Mouse (Mus musculus) heart, embryonic 12.5 days (tissue): ENCODE results near the gene Abcg1. TPM values are rescaled to one million over a fixed set of nuclear protein-coding genes. Genes with fewer than 3 reads are reported as not detected.
A peak's percentile ranks its signal among the peaks of the same experiment; 100 is the strongest.

Source experiments
- ATAC-seq: fragments of 200-750 bp; cut with Nextera tagmentation; 2 replicates; pipeline ENCODE4 v1.8.0; 2017; ENCODE audit warnings: moderate TSS enrichment, moderate library complexity; ENCODE audit not compliant: insufficient number of reproducible peaks, low FRiP score
- H3K27ac ChIP-seq: fragments of 300-500 bp; sonication (generic); 2 replicates; pipeline ENCODE4 v1.5.1; 2016; ENCODE audit warnings: mild to moderate bottlenecking, moderate library complexity; ENCODE audit not compliant: poor library complexity, severe bottlenecking
- H3K27me3 ChIP-seq: fragments of 300-500 bp; sonication (generic); replicated peaks from 2 replicates; pipeline ENCODE4 v1.6.1; 2016; ENCODE audit warnings: mild to moderate bottlenecking, moderate library complexity
- H3K36me3 ChIP-seq: fragments of 300-500 bp; sonication (generic); 2 replicates; pipeline ENCODE4 v1.6.1; 2016; ENCODE audit warnings: mild to moderate bottlenecking, moderate library complexity
- H3K4me1 ChIP-seq: fragments of 300-500 bp; sonication (generic); replicated peaks from 2 replicates; pipeline ENCODE4 v1.6.1; 2016; ENCODE audit warnings: mild to moderate bottlenecking
- H3K4me2 ChIP-seq: fragments of 300-500 bp; sonication (generic); 2 replicates; pipeline ENCODE4 v1.6.1; 2016; ENCODE audit warnings: mild to moderate bottlenecking, moderate library complexity
- H3K4me3 ChIP-seq: fragments of 300-500 bp; sonication (generic); 2 replicates; pipeline ENCODE4 v1.5.1; 2016; ENCODE audit warnings: mild to moderate bottlenecking
- H3K9ac ChIP-seq: fragments of 300-500 bp; sonication (generic); 2 replicates; pipeline ENCODE4 v1.6.1; 2016; ENCODE audit warnings: mild to moderate bottlenecking, moderate library complexity
- H3K9me3 ChIP-seq: fragments of 300-500 bp; sonication (generic); replicated peaks from 2 replicates; pipeline ENCODE4 v1.6.1; 2016; ENCODE audit warnings: mild to moderate bottlenecking, moderate library complexity
- WGBS: fragments of 180-500 bp; shearing (Covaris S2); methylation state at CpG from one replicate; pipeline ENCODE4 v1.1.7; 2016; 5-methylcytosine and 5-hydroxymethylcytosine counted together
- polyA plus RNA-seq: library from polyadenylated mRNA; unstranded; fragments of >200 nt; fragmentation: Nextera tagmentation; extraction: Ambion mirVana; gene quantifications from 2 replicates; pipeline ENCODE4 v1.2.1, GENCODE M21; 2016

Gene Abcg1
- 5.5 and 6.6 TPM in 2 replicates for polyA plus RNA-seq

DNA sequence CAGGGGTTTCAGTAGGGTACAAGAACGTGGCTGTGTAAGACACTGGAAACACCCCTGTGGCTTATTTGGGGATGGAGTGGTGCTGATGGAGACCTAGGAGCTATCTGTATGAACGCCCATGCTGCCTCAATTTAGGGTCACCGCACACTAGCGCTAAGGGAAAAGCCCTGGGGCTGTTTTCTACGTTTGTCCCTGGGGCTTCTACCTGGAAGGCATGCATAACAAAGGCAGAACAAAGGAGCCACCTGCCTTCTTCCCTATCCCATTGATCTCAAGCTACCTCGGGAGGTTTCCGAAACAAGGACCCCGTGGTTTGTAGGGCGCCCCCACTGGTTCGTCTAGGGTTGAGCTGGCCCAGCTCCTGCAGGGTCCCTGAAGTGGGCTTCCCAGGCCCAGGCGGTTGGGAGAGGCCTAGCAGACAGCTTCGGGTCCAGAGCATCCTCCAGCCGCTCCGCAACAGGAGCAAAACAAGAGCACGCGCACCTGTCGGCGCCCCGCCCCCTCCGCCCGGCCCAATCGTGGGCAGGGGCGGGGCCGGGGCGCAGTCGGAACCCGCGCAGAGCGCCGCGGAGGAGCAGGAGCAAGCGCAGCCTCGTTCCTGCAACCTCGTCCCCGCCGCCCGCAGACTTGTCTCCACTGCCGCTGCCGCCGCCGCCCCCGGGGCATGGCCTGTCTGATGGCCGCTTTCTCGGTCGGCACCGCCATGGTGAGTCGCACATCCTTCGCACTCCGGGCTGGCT lies at the start of gene Abcg1:
Gene Abcg1, plus strand, starts transcription at position 525 of the 740 bp plus-strand sequence.
- peak; percentile 67 for ATAC-seq
- Histone ChIP-seq H3K4me2 (peak within 1 kb of the TSS; percentile 97), H3K4me1 (peaks cover 35% of the 10 kb centered on the region), H3K36me3 (no peaks in the 10 kb centered on the region), H3K27ac (no peak within 1 kb of the TSS), H3K9ac (peak within 1 kb of the TSS; percentile 68), H3K9me3 (peaks cover 8% of the 10 kb centered on the region), H3K4me3 (peak within 1 kb of the TSS; percentile 63), H3K27me3 (peaks cover 25% of the 10 kb centered on the region)
- WGBS = 3% methylated on average over 49 of the region's 49 CpGs

DNA sequence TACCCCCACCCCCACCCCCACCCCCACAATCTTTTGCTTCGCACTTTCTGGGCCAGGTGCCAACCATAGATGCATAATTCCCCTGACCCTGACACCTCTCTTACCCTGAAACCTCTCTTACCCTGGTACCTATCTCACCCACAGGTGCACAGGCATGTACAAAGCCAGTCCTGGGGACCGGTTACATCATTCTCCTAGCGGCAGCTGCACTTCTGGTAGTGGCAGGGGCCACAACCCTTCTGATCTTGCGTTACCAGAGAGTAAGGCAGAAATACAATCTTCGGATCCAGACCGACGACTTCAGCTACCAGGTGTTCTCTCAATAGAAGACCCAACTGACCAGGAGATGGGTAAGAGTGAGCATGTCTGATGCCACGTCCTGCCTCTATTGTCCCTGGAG lies 49.1 kb upstream of the Abcg1 start:
- Histone ChIP-seq H3K27ac (no peak overlapping the region), H3K4me3 (no peak overlapping the region), H3K4me2 (no peak overlapping the region), H3K9ac (no peak overlapping the region), H3K9me3 (no peaks in the 10 kb centered on the region), H3K36me3 (no peaks in the 10 kb centered on the region), H3K27me3 (no peaks in the 10 kb centered on the region), H3K4me1 (no peaks in the 10 kb centered on the region)
- no peak for ATAC-seq
- 84% methylated on average over 8 of the region's 8 CpGs for WGBS

DNA sequence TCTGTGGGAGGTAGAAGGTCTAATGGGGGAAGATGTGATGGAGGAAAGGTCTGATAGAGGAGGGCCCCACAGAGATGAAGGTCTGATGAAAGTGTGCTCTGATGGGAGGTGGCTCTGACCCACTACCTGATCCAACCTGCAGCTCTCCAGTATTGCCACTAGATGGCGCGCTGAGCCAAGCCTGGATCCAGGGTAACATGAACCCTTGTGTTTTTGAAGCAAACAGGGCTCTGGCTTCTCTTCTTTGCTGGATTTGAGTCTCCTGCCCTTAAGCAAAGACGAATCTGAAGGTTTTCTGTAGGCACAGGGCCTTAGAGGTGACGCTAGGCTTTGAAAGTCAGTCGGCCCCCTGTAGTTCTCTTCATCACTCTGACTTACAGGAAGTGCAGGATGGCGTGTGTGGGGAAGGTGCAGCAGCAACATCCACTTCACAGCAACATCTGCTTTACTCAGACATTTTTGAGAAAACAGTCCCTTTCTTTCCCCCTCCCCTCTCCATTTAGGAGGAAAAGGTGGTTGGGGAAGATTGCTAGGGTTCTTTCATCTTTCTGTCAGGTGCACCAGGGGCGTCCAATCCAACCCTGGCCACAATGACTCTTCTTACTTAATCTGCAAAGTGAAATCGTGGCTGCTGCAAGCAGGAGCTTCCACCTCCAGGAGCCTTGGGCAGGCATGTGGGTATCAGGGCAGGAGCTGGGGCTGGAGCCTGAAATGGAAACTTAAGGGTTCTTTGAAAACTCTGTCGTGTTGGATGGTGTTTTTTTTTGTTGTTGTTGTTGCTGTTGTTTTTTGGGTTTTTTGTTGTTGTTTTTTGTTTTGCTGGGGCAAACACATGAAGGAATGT lies 45.7 kb upstream of the Abcg1 start:
- no peak for ATAC-seq
- H3K36me3 ChIP-seq = no peaks in the 10 kb centered on the region
- H3K9ac ChIP-seq = no peak overlapping the region
- no peaks in the 10 kb centered on the region for H3K4me1 ChIP-seq
- 0 out of 2 replicates have a peak, but pooled peaks cover 11% of the 10 kb centered on the region for H3K9me3 ChIP-seq
- no peak overlapping the region for H3K27ac ChIP-seq
- no peaks in the 10 kb centered on the region for H3K27me3 ChIP-seq
- no peak overlapping the region for H3K4me3 ChIP-seq
- no peak overlapping the region for H3K4me2 ChIP-seq
- 30% methylated on average over 9 of the region's 9 CpGs for WGBS

DNA sequence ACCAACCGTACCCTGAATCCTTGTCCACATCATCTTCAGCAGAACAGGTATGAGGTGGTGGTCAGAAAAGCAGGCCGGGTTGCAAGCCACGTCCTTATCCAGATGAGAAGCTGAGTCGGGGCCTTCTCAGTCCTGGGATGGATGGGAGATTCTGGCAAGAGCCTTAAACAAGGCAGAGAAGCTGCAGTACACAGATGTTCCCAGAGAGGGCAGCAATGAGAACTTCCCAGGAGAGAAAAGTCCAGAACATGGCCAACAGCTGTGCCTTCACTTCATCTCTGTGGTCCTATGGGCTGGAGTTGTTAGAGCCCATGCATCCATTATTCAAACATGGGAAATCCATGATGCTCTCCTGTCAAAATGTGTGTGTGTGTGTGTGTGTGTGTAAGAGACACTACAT lies 39.2 kb upstream of the Abcg1 start:
- no peak overlapping the region for H3K4me2 ChIP-seq

DNA sequence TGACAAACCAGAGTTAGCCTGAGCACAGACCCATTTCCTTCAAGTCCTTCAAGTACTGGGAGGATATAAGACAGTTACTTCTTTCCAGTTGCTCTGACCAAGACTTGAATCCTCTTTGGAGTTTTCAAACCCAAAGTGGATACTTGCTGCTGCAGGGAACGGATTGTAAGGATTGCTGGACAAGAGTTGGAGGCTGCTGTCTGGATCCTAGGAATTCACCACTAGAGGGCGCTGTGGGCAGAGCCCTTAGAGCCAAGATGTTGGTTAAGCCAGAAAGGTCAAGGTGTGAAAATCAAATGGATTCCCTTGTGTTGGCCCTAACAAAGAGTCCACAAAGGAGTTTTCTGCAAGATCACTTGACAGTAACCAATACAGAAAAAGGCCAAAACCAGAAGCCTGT lies 38.0 kb upstream of the Abcg1 start:
- H3K4me3 ChIP-seq = no peak overlapping the region
- H3K27ac ChIP-seq = no peak overlapping the region
- no peak overlapping the region for H3K9ac ChIP-seq
- H3K9me3 ChIP-seq = 0 out of 2 replicates have a peak, but pooled peaks cover 14% of the 10 kb centered on the region
- peaks cover 14% of the 10 kb centered on the region for H3K4me1 ChIP-seq
- WGBS = 7% methylated on average over 2 of the region's 2 CpGs
- no peak for ATAC-seq
- H3K36me3 ChIP-seq = no peaks in the 10 kb centered on the region
- H3K27me3 ChIP-seq = no peaks in the 10 kb centered on the region
- no peak overlapping the region for H3K4me2 ChIP-seq

More for the DNA sequence above, 39.2 kb upstream of the Abcg1 start:
- H3K27me3 ChIP-seq = no peaks in the 10 kb centered on the region
- 0 out of 2 replicates have a peak, but pooled peaks cover 14% of the 10 kb centered on the region for H3K9me3 ChIP-seq
- no peaks in the 10 kb centered on the region for H3K36me3 ChIP-seq
- WGBS = 59% methylated on average over 4 of the region's 4 CpGs
- peaks cover 10% of the 10 kb centered on the region for H3K4me1 ChIP-seq
- no peak for ATAC-seq
- no peak overlapping the region for H3K9ac ChIP-seq
- H3K4me3 ChIP-seq = no peak overlapping the region
- H3K27ac ChIP-seq = no peak overlapping the region

DNA sequence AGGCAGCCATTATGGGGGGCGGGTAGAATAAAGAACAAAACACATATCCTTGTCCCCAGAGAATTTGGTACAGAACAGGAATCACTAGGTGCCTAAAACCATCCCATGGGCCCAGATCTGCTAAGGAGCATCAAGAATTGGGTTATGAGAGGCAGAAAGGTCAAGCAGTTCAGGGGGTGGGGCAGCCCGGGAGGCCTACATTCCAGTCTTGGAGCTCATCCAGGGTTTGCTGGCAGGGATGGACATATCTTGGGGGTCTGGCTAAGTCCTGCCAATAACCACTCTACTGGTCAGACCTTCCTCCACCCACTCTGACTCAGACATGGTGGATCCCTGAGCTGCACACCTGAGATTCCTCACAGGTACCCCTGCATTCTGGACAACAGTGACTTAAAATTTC lies 37.4 kb upstream of the Abcg1 start:
- ATAC-seq = no peak
- no peaks in the 10 kb centered on the region for H3K27me3 ChIP-seq
- WGBS = 55% methylated on average over 2 of the region's 2 CpGs
- H3K4me2 ChIP-seq = no peak overlapping the region
- peaks cover 14% of the 10 kb centered on the region for H3K4me1 ChIP-seq
- no peak overlapping the region for H3K9ac ChIP-seq
- no peaks in the 10 kb centered on the region for H3K36me3 ChIP-seq
- 0 out of 2 replicates have a peak, but pooled peaks cover 14% of the 10 kb centered on the region for H3K9me3 ChIP-seq
- H3K4me3 ChIP-seq = no peak overlapping the region
- H3K27ac ChIP-seq = no peak overlapping the region

DNA sequence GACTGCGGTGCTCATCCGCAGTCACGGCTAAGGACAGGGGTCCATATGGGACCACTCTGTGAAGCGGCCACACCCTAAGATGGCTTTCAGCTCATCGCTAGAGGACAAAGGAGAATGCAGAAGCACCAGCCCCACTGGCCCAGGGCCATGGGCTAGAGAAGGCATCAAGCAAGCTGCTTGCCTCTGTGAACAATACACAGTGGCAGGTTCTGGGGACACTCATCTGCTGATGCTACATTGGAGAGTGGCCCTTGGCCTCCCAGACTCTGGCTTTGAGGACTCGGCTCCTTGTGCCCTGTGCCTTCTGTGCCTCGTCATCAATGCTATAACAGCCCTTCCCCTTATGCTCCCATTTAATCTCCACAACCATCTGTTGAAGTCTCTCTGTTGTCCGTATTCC lies 36.2 kb upstream of the Abcg1 start:
- no peak overlapping the region for H3K4me2 ChIP-seq
- ATAC-seq = no peak
- H3K9ac ChIP-seq = no peak overlapping the region
- peaks cover 14% of the 10 kb centered on the region for H3K4me1 ChIP-seq
- H3K9me3 ChIP-seq = 0 out of 2 replicates have a peak, but pooled peaks cover 9% of the 10 kb centered on the region
- 82% methylated on average over 8 of the region's 8 CpGs for WGBS
- no peaks in the 10 kb centered on the region for H3K36me3 ChIP-seq
- no peak overlapping the region for H3K4me3 ChIP-seq
- H3K27me3 ChIP-seq = no peaks in the 10 kb centered on the region
- H3K27ac ChIP-seq = no peak overlapping the region

DNA sequence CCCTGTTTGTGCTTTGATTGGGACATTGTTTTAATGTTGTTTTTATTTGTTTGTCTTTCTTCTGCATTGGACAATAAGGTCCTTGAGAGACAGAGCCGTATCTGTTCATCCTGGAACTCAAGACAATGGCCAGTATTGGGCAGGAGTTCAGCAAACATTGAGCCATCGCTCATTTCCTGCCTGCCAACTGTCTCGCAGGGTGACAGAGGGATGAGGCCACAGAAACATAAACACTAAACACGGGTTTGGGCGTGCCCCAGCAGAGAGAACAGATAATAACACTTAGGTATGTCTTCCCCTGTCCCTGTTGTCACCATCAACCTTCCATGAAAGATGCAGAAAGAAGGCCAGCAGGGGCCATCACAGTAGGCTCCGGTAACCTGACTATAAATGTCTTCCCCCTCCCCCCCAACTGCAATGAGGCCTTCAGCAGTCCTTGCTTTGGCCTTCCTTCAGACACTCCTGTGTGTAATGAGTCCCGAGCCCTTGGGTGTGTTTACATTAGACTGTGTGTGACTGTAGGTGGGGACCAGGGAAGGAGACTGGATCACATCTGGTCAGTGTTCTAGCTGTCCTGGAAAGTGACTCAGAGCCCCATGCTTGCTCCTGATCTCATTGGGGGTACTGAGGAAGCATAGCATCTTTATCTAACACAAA lies 33.2 kb upstream of the Abcg1 start:
- Histone ChIP-seq H3K4me1 (peaks cover 14% of the 10 kb centered on the region), H3K27me3 (no peaks in the 10 kb centered on the region), H3K27ac (no peak overlapping the region), H3K4me2 (no peak overlapping the region), H3K9me3 (no peaks in the 10 kb centered on the region), H3K9ac (no peak overlapping the region), H3K4me3 (no peak overlapping the region), H3K36me3 (no peaks in the 10 kb centered on the region)
- ATAC-seq = no peak
- 57% methylated on average over 7 of the region's 7 CpGs for WGBS

DNA sequence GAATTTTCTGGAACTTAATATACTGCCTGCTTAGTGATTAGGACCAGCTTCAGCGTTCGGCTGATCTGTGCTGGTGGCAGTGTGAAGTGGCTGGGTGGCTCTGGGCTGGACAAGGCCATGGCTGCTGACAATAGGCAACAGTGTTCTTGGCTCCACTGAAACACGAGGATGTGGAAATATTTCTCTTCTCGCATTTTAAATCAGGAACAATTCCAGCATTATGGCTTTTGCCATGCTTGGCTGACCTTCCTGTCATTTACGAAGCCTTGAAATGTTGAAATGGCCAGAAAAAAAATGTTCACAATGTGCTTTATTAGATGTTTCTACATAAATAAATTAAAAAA lies 32.7 kb upstream of the Abcg1 start:
- no peak overlapping the region for H3K27ac ChIP-seq
- WGBS = 51% methylated on average over 5 of the region's 5 CpGs
- no peak overlapping the region for H3K4me2 ChIP-seq
- no peak overlapping the region for H3K4me3 ChIP-seq
- H3K9me3 ChIP-seq = no peaks in the 10 kb centered on the region
- H3K9ac ChIP-seq = no peak overlapping the region
- no peak for ATAC-seq
- H3K27me3 ChIP-seq = no peaks in the 10 kb centered on the region
- no peaks in the 10 kb centered on the region for H3K36me3 ChIP-seq
- peaks cover 11% of the 10 kb centered on the region for H3K4me1 ChIP-seq

DNA sequence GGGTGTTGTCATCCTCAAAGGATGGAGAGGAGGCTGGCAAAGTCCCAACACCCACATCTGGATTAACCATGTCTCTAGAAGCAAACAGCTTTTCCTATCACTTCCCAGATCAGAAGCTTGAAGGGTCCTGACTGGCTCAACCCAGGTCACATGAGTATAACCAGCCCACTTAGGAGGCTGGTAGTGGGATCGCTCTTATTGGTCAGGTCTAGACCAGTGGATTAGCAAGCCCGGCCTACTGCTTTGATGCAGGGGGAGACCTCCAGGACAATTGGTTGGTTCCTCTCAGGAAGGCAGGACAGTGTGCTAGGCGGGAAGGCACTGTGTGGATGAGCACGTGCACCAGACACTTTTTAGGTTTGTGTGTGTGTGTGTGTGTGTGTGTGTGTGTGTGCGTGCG lies 30.5 kb upstream of the Abcg1 start:
- Histone ChIP-seq H3K36me3 (no peaks in the 10 kb centered on the region), H3K4me3 (no peak overlapping the region), H3K4me2 (no peak overlapping the region), H3K4me1 (peaks cover 4% of the 10 kb centered on the region), H3K27me3 (no peaks in the 10 kb centered on the region), H3K27ac (no peak overlapping the region), H3K9me3 (peaks cover 6% of the 10 kb centered on the region), H3K9ac (no peak overlapping the region)
- 89% methylated on average over 6 of the region's 6 CpGs for WGBS
- ATAC-seq = no peak

DNA sequence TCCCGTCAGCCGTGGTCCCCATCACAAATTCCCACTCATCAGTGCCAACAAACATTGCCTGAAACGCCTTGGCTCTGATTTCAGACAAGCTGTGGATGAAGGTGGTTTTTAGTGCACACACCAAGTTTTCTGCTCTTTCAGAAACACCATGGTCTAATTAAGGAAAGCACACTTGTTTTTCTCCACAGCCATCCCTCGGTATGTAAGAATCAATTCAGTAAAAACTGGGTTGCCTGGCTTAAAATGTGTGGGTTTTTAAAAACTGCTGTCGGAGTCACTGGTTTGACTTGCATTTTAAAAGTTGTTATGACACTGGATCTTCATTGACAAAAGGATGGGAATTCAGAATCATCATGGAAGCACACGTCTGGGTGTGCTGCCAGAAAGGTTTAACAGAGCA lies 29.8 kb upstream of the Abcg1 start:
- 83% methylated on average over 6 of the region's 6 CpGs for WGBS
- H3K27ac ChIP-seq = no peak overlapping the region
- no peak overlapping the region for H3K4me2 ChIP-seq
- ATAC-seq = no peak
- H3K4me1 ChIP-seq = peaks cover 4% of the 10 kb centered on the region
- no peak overlapping the region for H3K9ac ChIP-seq
- H3K9me3 ChIP-seq = peaks cover 11% of the 10 kb centered on the region
- no peaks in the 10 kb centered on the region for H3K36me3 ChIP-seq
- no peaks in the 10 kb centered on the region for H3K27me3 ChIP-seq
- H3K4me3 ChIP-seq = no peak overlapping the region
